Mouse (Mus musculus): ENCODE measurements around the gene Gbp3.
A peak's percentile ranks its signal among the peaks of the same experiment; 100 is the strongest.

Gene Gbp3

GRCm38 (mm10) chr3:142588888-142589287 lies 29.1 kb downstream of the Gbp3 start:
- no peak for DNase-seq (ENCODE audit: low spot score)

GRCm38 (mm10) chr3:142590431-142591067 lies 30.7 kb downstream of the Gbp3 start:
- no peak for DNase-seq (ENCODE audit: low spot score)

- DNase-seq (ENCODE audit: low spot score): no peak
Observed at GRCm38 (mm10) chr3:142594547-142594946, 34.7 kb downstream of the Gbp3 start, which contains the start of gene Gbp2b. Gbp2b (plus strand) TSS chr3:142594847.

GRCm38 (mm10) chr3:142597923-142598322 lies 38.1 kb downstream of the Gbp3 start:
- no peak for DNase-seq (ENCODE audit: low spot score)

- DNase-seq (ENCODE audit: low spot score): no peak
Observed at GRCm38 (mm10) chr3:142601675-142602074, 41.8 kb downstream of the Gbp3 start.

- DNase-seq (ENCODE audit: low spot score): no peak
Observed at GRCm38 (mm10) chr3:142618658-142619057, 58.8 kb downstream of the Gbp3 start.

GRCm38 (mm10) chr3:142619606-142620005 lies 59.8 kb downstream of the Gbp3 start:
- DNase-seq (ENCODE audit: low spot score): no peak

- DNase-seq (ENCODE audit: low spot score): peak; percentile 21
Observed at GRCm38 (mm10) chr3:142620111-142620955, 60.5 kb downstream of the Gbp3 start, which contains the start of gene Gbp2. Gbp2 (plus strand) TSS chr3:142620602.

GRCm38 (mm10) chr3:142620956-142621562 lies 61.2 kb downstream of the Gbp3 start:
- no peak for DNase-seq (ENCODE audit: low spot score)

All from spleen, adult 12 weeks (tissue).